Mouse (Mus musculus): ENCODE results near the gene Cbx8. TPM values are rescaled to one million over a fixed set of nuclear protein-coding genes. Genes with fewer than 3 reads are reported as not detected.

The Cbx8 gene
- polyA plus RNA-seq, 1 experiment from 2014 or later: 3.9 TPM

DNA sequence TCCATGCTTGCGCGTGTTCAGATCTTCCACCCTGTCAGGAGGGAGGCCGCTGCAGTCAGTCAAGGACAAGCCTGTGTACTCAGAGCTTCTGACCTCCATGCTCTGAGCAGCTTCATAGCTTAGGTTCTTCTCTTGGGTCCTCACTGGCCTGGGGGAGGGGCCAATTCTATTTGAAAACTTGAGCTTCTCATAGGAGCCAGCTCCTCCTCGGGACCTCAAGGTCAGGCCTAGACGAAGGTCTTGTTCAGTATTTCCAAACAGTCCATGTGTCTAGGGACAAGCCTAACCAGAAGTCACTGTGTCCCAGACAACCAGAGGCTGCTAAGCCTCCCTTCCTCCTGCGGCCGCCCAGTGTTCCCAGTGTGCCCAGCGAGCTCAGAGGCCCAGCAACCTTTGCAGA, 26.1 kb upstream of the Cbx8 start:
- Histone ChIP-seq H3K9ac (replicated peaks) (no peak overlapping the region), H3K9me3 (ENCODE audit: low read length) (no peaks in the 10 kb centered on the region; the same call in 1 of the 2 replicates), H3K36me3 (replicated peaks; ENCODE audit: insufficient read depth, low read length) (no peaks in the 10 kb centered on the region), H3K4me1 (ENCODE audit: insufficient read depth) (no peaks in the 10 kb centered on the region; the same call in 1 of the 2 replicates), H3K27me3 (ENCODE audit: insufficient read depth, low read length) (peaks cover 5% of the 10 kb centered on the region; the same call in 1 of the 2 replicates), H3K4me2 (ENCODE audit: low read depth, low read length) (no peak overlapping the region), H3K4me3 (ENCODE audit: low read depth, low read length) (no peak overlapping the region), H3K27ac (ENCODE audit: low read depth) (no peak overlapping the region)
- ATAC-seq (no peak), DNase-seq (no peak)
- TF ChIP-seq EP300 (IDR thresholded peaks at IDR 0.05; ENCODE audit: low read depth) (no peak), CTCF (IDR thresholded peaks at IDR 0.05; ENCODE audit: low read depth) (no peak)
- 75% methylated on average over 8 of the region's 8 CpGs for whole genome bisulfite sequencing (ENCODE audit: insufficient replicate concordance)

GRCm38 (mm10) chr11:119059256-119059655, 18.5 kb upstream of the Cbx8 start:
- Histone ChIP-seq H3K27me3 (ENCODE audit: insufficient read depth, low read length) (peaks cover 80% of the 10 kb centered on the region), H3K9me3 (ENCODE audit: low read length) (no peaks in the 10 kb centered on the region; the same call in 1 of the 2 replicates), H3K4me1 (ENCODE audit: insufficient read depth) (peaks cover 38% of the 10 kb centered on the region), H3K27ac (ENCODE audit: low read depth) (no peak overlapping the region), H3K36me3 (replicated peaks; ENCODE audit: insufficient read depth, low read length) (no peaks in the 10 kb centered on the region), H3K9ac (replicated peaks) (no peak overlapping the region), H3K4me3 (ENCODE audit: low read depth, low read length) (no peak overlapping the region), H3K4me2 (ENCODE audit: low read depth, low read length) (no peak overlapping the region)
- DNase-seq (no peak), ATAC-seq (no peak)
- no peak for TF ChIP-seq CTCF (IDR thresholded peaks at IDR 0.05; ENCODE audit: low read depth)
- TF ChIP-seq EP300 (IDR thresholded peaks at IDR 0.05; ENCODE audit: low read depth): no peak
- WGBS (ENCODE audit: insufficient replicate concordance): 3% methylated on average over 3 of the region's 3 CpGs

DNA sequence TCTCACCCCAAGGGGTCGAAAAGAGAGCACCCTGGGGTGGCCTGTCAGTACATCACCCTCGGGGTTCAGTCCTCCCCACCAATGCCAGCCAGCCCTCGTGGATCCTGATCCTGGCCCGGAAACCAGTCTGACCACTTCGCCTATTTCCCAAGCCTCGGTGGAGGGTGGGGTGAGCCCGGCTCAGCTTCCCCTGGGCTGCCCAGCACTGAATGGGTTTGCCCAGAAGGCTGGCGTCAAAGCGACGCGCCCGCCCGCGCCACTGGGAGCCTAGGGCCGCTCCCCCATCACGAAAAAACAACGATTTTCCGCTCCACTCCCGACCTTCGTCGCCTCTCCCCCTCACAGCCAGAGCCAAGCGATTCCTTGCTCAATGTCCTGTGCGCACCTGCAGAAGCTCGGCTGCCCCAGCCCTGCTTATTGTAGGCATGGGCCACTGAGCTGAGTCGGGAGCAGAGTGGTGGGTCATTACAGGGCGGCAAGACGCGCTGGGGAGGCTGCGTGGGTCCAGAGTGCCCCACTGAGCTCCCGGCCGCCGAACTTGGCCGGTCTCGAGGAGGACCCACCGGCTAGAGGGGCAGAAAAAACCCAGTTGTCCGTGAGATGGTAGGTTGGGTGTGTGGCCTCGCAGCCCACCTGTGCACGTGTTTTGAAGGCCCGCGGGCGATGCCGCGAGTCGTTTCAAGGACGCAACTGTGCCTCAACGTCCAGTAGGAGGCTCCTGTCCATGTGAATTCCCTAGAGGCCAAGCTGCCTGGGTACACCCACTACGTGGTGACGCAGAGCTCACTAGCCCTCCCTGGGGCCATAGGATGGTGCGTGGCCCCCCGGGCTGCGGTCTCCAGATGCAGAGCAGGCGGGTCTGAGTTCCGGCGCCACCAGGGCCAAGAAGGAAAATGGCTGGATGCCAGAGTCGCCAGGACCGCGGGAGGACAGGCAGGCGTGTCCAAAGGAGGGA, 17.5 kb upstream of the Cbx8 start:
- 3% methylated on average over 58 of the region's 58 CpGs for WGBS (ENCODE audit: insufficient replicate concordance)
- Histone ChIP-seq H3K27me3 (ENCODE audit: insufficient read depth, low read length) (peaks cover 86% of the 10 kb centered on the region), H3K36me3 (replicated peaks; ENCODE audit: insufficient read depth, low read length) (no peaks in the 10 kb centered on the region), H3K4me3 (ENCODE audit: low read depth, low read length) (peak overlapping the region; percentile 25), H3K4me2 (ENCODE audit: low read depth, low read length) (peak overlapping the region; percentile 56), H3K27ac (ENCODE audit: low read depth) (no peak overlapping the region), H3K9ac (replicated peaks) (no peak overlapping the region), H3K4me1 (ENCODE audit: insufficient read depth) (peaks cover 43% of the 10 kb centered on the region), H3K9me3 (ENCODE audit: low read length) (no peaks in the 10 kb centered on the region; the same call in 1 of the 2 replicates)
- ATAC-seq (peak; percentile 40; the same call in 1 of the 2 replicates), DNase-seq (peak; percentile 47)
- TF ChIP-seq EP300 (IDR thresholded peaks at IDR 0.05; ENCODE audit: low read depth): no peak
- peak; percentile 48 for TF ChIP-seq CTCF (IDR thresholded peaks at IDR 0.05; ENCODE audit: low read depth)

DNA sequence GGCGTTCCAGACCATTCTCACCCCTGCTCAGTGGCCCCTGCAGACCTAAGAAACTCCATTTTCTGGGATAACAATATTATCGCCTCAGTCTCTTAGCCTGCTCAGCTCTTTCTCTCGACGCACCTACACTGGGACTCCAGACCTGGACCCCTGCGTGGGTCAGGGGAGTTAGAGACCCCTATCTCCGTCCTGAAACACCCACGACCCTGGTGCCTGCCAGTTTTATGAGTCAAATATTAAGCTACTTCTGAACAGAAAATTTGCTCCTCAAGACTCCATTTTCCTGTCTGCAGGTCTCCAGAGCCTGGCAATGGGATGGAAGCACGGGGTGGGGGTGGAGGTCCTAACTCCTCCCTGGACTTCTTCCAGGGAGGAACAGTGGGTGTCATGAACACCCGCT, 16.5 kb upstream of the Cbx8 start:
- WGBS (ENCODE audit: insufficient replicate concordance): 2% methylated on average over 9 of the region's 9 CpGs
- Histone ChIP-seq H3K4me1 (ENCODE audit: insufficient read depth) (peaks cover 50% of the 10 kb centered on the region), H3K4me3 (ENCODE audit: low read depth, low read length) (peak overlapping the region; percentile 59), H3K9ac (replicated peaks) (peak overlapping the region; percentile 74), H3K9me3 (ENCODE audit: low read length) (no peaks in the 10 kb centered on the region; the same call in 1 of the 2 replicates), H3K36me3 (replicated peaks; ENCODE audit: insufficient read depth, low read length) (no peaks in the 10 kb centered on the region), H3K4me2 (ENCODE audit: low read depth, low read length) (peak overlapping the region; percentile 96), H3K27ac (ENCODE audit: low read depth) (no peak overlapping the region), H3K27me3 (ENCODE audit: insufficient read depth, low read length) (peaks cover 96% of the 10 kb centered on the region)
- TF ChIP-seq EP300 (IDR thresholded peaks at IDR 0.05; ENCODE audit: low read depth) (no peak), CTCF (IDR thresholded peaks at IDR 0.05; ENCODE audit: low read depth) (no peak)
- no peak for DNase-seq
- no peak for ATAC-seq

GRCm38 (mm10) chr11:119056301-119057211, 15.8 kb upstream of the Cbx8 start:
- TF ChIP-seq EP300 (IDR thresholded peaks at IDR 0.05; ENCODE audit: low read depth) (no peak), CTCF (IDR thresholded peaks at IDR 0.05; ENCODE audit: low read depth) (no peak)
- H3K9me3 ChIP-seq (ENCODE audit: low read length): no peaks in the 10 kb centered on the region
- peak; percentile 56 for DNase-seq
- peak overlapping the region; percentile 74 for H3K9ac ChIP-seq (replicated peaks)
- peak overlapping the region; percentile 96 for H3K4me2 ChIP-seq (ENCODE audit: low read depth, low read length)
- H3K4me3 ChIP-seq (ENCODE audit: low read depth, low read length): peak overlapping the region; percentile 59
- peak; percentile 10; the same call in 1 of the 2 replicates for ATAC-seq
- peaks cover 50% of the 10 kb centered on the region for H3K4me1 ChIP-seq (ENCODE audit: insufficient read depth)
- 0 out of 2 replicates have a peak overlapping the region, but pooled peaks have one; percentile 6 for H3K27ac ChIP-seq (ENCODE audit: low read depth)
- H3K27me3 ChIP-seq (ENCODE audit: insufficient read depth, low read length): peaks cover 99% of the 10 kb centered on the region
- H3K36me3 ChIP-seq (replicated peaks; ENCODE audit: insufficient read depth, low read length): no peaks in the 10 kb centered on the region
- under 1% methylated on average over 42 of the region's 65 CpGs for WGBS (ENCODE audit: insufficient replicate concordance)
